Mouse (Mus musculus) cerebellum, postnatal 4 days (tissue): ENCODE measurements around the gene Sh2b2.

Experiments used
- DNase-seq, 2 experiments: peaks; one replicate each; pipeline ENCODE4 v3.0.0; 2022; ENCODE audit warnings: low spot score in 2 of 2, mixed read lengths in 1 of 2

Gene Sh2b2

GRCm38 (mm10) chr5:136246452-136246838, at the start of gene Sh2b2:
TSS of gene Sh2b2 (minus strand) at chr5:136246556.
- no peak for DNase-seq

GRCm38 (mm10) chr5:136292971-136293418, 46.6 kb upstream of the Sh2b2 start:
- no peak for DNase-seq

- no peak for DNase-seq
These were observed 46.0 kb upstream of the Sh2b2 start for GRCm38 (mm10) chr5:136292361-136292760.

- no peak for DNase-seq
These were observed 45.2 kb upstream of the Sh2b2 start for GRCm38 (mm10) chr5:136291562-136291961.

GRCm38 (mm10) chr5:136289776-136290175, 43.4 kb upstream of the Sh2b2 start:
- DNase-seq = no peak

GRCm38 (mm10) chr5:136288351-136289081, 42.2 kb upstream of the Sh2b2 start:
- DNase-seq = no peak

GRCm38 (mm10) chr5:136286566-136286965, 40.2 kb upstream of the Sh2b2 start:
- no peak for DNase-seq

GRCm38 (mm10) chr5:136285106-136285505, 38.8 kb upstream of the Sh2b2 start:
- no peak for DNase-seq

GRCm38 (mm10) chr5:136281351-136281750, 35.0 kb upstream of the Sh2b2 start:
- peak in 1 of 2 experiments; percentile 41 for DNase-seq

GRCm38 (mm10) chr5:136274739-136275138, 28.4 kb upstream of the Sh2b2 start:
- DNase-seq = no peak

- no peak for DNase-seq
These were observed 23.6 kb upstream of the Sh2b2 start for GRCm38 (mm10) chr5:136269937-136270336.

- DNase-seq = no peak
These were observed 19.7 kb upstream of the Sh2b2 start for GRCm38 (mm10) chr5:136266077-136266476.

- DNase-seq = no peak
These were observed 17.0 kb upstream of the Sh2b2 start for GRCm38 (mm10) chr5:136263342-136263741.

GRCm38 (mm10) chr5:136258919-136259318, 12.6 kb upstream of the Sh2b2 start:
- DNase-seq = peak in 1 of 2 experiments; percentile 69

GRCm38 (mm10) chr5:136252899-136253298, 6.5 kb upstream of the Sh2b2 start:
- peak; percentile 59 to 81 for DNase-seq

GRCm38 (mm10) chr5:136251004-136251403, 4.6 kb upstream of the Sh2b2 start:
- DNase-seq = peak in 1 of 2 experiments; percentile 37

GRCm38 (mm10) chr5:136248441-136248840, 2.1 kb upstream of the Sh2b2 start:
- DNase-seq = no peak

- no peak for DNase-seq
These were observed 560 bp downstream of the Sh2b2 start for GRCm38 (mm10) chr5:136245541-136246451.

GRCm38 (mm10) chr5:136244762-136245540, 1.4 kb downstream of the Sh2b2 start:
- DNase-seq = peak; percentile 71 to 84

GRCm38 (mm10) chr5:136243851-136244761, 2.2 kb downstream of the Sh2b2 start:
- peak in 1 of 2 experiments; percentile 42 for DNase-seq

- DNase-seq = no peak
These were observed 5.2 kb downstream of the Sh2b2 start for GRCm38 (mm10) chr5:136241161-136241560.
